Mouse (Mus musculus) liver, postnatal 0 days (tissue): Measurements from ENCODE around the gene Prr14l. TPM values are rescaled to one million over a fixed set of nuclear protein-coding genes. Genes with fewer than 3 reads are reported as not detected.
A peak's percentile ranks its signal among the peaks of the same experiment; 100 is the strongest.
"Not testable (repeated sequence)": the region's sequence is repeated elsewhere in the genome, so short reads cannot be mapped to it uniquely, and the experiment has no call there.

Source experiments
- ATAC-seq: fragments of 200-750 bp; cut with Nextera tagmentation; 2 replicates; pipeline ENCODE4 v1.8.0; 2017; ENCODE audit warnings: mild to moderate bottlenecking, moderate library complexity
- DNase-seq: peaks from one replicate; pipeline ENCODE4 v3.0.0-alpha.2; 2016
- H3K27ac ChIP-seq: fragments of 300-500 bp; sonication (generic); 2 replicates; pipeline ENCODE4 v1.5.1; 2014; ENCODE audit warnings: antibody characterized with exemption, moderate library complexity, mild to moderate bottlenecking, low read depth
- H3K27me3 ChIP-seq: fragments of 300-500 bp; sonication (generic); 2 replicates; pipeline ENCODE4 v1.6.1; 2014; ENCODE audit warnings: low read length, control low read depth, mixed read lengths; ENCODE audit not compliant: insufficient read depth
- H3K36me3 ChIP-seq: fragments of 300-500 bp; sonication (generic); replicated peaks from 2 replicates; pipeline ENCODE4 v1.6.1; 2014; ENCODE audit warnings: mild to moderate bottlenecking, control low read depth, low read length, moderate library complexity, mixed read lengths; ENCODE audit not compliant: insufficient read depth
- H3K4me1 ChIP-seq: fragments of 300-500 bp; sonication (generic); 2 replicates; pipeline ENCODE4 v1.6.1; 2014; ENCODE audit warnings: antibody characterized with exemption, mild to moderate bottlenecking, control low read depth; ENCODE audit not compliant: insufficient read depth
- H3K4me2 ChIP-seq: fragments of 300-500 bp; sonication (generic); 2 replicates; pipeline ENCODE4 v1.6.1; 2014; ENCODE audit warnings: low read depth, mild to moderate bottlenecking, low read length, moderate library complexity, mixed read lengths
- H3K4me3 ChIP-seq: fragments of 300-500 bp; sonication (generic); 2 replicates; pipeline ENCODE4 v1.5.1; 2014; ENCODE audit warnings: low read depth, low read length
- H3K9ac ChIP-seq: fragments of 300-500 bp; sonication (generic); replicated peaks from 2 replicates; pipeline ENCODE4 v1.6.1; 2014; ENCODE audit warnings: mild to moderate bottlenecking, moderate library complexity
- H3K9me3 ChIP-seq: fragments of 300-500 bp; sonication (generic); 2 replicates; pipeline ENCODE4 v1.6.1; 2016; ENCODE audit warnings: mild to moderate bottlenecking, control low read depth, low read length, mixed read lengths
- CTCF ChIP-seq: sonication (generic); IDR thresholded peaks from 2 replicates; pipeline ENCODE4 v1.5.1; 2016; ENCODE audit warnings: antibody characterized with exemption, low read depth
- EP300 ChIP-seq: IDR thresholded peaks from 2 replicates; pipeline ENCODE4 v1.6.1; 2016; ENCODE audit warnings: antibody characterized with exemption, low read depth, mild to moderate bottlenecking
- WGBS: fragments of 180-500 bp; shearing (Covaris S2); extraction: QIAGEN DNeasy Blood & Tissue Kit; methylation state at CpG from one replicate; pipeline ENCODE4 v1.1.7; 2014; ENCODE audit not compliant: insufficient replicate concordance; 5-methylcytosine and 5-hydroxymethylcytosine counted together
- polyA plus RNA-seq: library from polyadenylated mRNA; unstranded; fragments of >200 nt; fragmentation: Nextera tagmentation; extraction: Ambion mirVana; gene quantifications from 2 replicates; pipeline ENCODE4 v1.2.1, GENCODE M21; 2015

Prr14l gene
- polyA plus RNA-seq, 1 experiment from 2014 or later, result 7.4 TPM

DNA sequence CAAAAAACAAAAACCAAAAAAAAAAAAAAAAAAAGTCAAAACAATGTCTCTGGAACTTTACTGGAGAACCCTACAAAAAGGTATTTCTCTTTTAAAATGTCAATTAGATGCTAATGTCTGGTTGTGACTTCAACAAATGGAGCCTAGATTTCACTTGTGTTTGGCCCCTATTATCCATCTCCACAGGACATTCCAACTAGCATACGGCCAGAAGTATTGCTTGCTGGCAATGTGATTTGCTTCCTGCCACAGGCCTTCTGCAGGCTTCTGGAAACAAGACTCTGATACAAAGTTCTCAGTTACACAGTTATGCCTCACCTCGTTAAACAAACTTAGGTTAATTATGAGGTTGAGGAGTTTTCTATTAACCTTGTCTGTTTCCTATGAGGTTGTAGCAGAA is 81.7 kb downstream of the Prr14l start:
- DNase-seq, result no peak
- Histone ChIP-seq H3K27ac (no peak overlapping the region), H3K9ac (no peak overlapping the region), H3K4me1 (no peaks in the 10 kb centered on the region), H3K9me3 (no peaks in the 10 kb centered on the region), H3K4me2 (no peak overlapping the region), H3K27me3 (no peaks in the 10 kb centered on the region), H3K4me3 (no peak overlapping the region), H3K36me3 (peaks cover 14% of the 10 kb centered on the region; the same call in 1 of the 2 replicates)
- TF ChIP-seq CTCF (no peak), EP300 (no peak)
- WGBS, result 85% methylated on average over 2 of the region's 2 CpGs
- ATAC-seq, result no peak

DNA sequence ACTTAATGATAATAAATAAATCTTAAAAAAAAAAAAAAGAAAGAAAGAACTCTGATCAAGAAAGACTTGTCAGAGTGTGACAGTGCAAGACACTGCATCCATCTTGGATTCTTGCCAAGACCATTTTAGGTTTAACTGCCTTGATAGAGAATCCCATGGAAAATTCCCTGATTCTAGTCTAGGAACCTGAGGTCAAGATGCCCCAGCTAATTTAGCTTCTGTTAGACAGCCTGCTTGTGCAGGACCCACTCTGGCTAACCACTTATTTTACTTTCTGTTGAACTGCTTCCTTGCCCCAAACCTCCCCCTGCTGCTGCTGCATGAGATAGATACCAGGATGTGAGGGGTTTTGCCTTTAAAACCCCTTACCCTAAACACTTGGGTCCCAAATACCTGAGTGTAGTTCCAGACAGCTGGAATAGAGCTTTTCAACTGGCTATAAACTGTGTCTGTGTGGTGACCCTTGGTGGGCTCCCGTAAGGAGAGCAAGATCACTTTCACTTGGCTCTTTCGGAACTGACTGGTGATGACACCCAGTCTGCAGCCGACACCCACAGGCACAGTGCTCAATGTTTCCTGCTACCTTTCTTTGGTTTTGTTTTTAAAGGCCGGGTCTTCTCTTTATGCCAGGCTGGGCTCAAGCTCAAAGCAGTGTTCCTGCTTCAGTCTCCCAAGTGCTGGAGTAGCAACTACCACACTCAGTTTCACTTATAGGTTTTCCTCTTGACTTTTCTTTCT is 86.3 kb downstream of the Prr14l start:
- H3K27ac ChIP-seq, result no peak overlapping the region
- ATAC-seq, result no peak
- H3K9me3 ChIP-seq, result no peaks in the 10 kb centered on the region
- H3K36me3 ChIP-seq, result peaks cover 15% of the 10 kb centered on the region
- no peak for TF ChIP-seq CTCF
- no peak for TF ChIP-seq EP300
- no peak overlapping the region for H3K9ac ChIP-seq
- H3K4me1 ChIP-seq, result peaks cover 7% of the 10 kb centered on the region
- no peak overlapping the region for H3K4me3 ChIP-seq
- 77% methylated on average over 4 of the region's 4 CpGs for WGBS
- no peaks in the 10 kb centered on the region for H3K27me3 ChIP-seq
- DNase-seq, result no peak
- H3K4me2 ChIP-seq, result no peak overlapping the region

DNA sequence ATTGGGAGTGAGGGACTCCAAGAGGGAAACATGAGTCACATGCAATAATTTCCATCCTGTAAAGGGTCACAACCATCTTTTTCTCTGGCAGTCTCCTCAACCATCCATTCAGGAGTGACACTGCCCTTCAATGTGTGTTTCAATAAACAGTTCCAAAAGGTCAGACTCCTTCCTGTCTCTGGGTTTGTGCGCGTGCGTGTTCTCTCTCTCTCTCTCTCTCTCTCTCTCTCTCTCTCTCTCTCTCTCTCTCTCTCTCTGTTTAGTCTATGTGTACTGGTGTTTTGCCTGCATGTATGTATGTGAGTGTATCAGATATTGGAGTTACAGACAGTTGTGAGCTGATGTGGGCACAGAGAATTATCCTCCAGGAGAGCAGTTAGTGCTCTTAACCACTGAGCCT is 87.1 kb downstream of the Prr14l start:
- TF ChIP-seq CTCF (no peak), EP300 (no peak)
- H3K27me3 ChIP-seq, result no peaks in the 10 kb centered on the region
- peaks cover 8% of the 10 kb centered on the region for H3K4me1 ChIP-seq
- ATAC-seq (peak; percentile 69), DNase-seq (no peak)
- H3K9me3 ChIP-seq, result no peaks in the 10 kb centered on the region
- 50% methylated on average over 3 of the region's 3 CpGs for WGBS
- peak overlapping the region; percentile 55 for H3K27ac ChIP-seq
- H3K9ac ChIP-seq, result no peak overlapping the region
- H3K36me3 ChIP-seq, result peaks cover 14% of the 10 kb centered on the region
- no peak overlapping the region for H3K4me2 ChIP-seq
- H3K4me3 ChIP-seq, result no peak overlapping the region

DNA sequence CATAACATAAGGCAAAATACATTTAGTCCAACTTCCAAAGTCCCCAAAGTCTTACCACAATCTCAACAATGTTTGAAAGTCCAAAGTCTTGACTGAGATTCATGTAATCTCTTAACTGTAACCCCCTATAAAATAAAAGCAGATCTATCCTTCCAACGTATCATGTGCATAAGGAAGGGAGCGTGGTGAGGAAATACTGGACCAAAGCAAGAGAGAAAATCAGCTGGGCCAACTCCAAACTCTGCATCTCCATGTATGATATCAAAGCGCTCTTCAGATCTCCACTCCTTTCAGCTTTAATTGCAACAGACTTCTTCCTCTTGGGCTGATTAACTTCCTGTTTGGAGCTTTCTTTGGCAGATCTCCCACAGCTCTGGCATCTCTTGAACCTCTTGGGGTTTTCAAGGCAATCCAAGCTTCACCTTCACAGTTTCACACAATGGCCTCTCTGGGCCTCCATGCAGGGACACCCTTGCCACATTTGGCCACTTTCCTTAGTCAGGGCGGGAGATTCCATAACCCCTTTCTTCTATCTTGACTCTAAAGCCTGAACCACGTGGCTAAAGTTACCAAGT is 92.4 kb downstream of the Prr14l start:
- TF ChIP-seq CTCF (no peak), EP300 (no peak)
- ATAC-seq, result no peak
- 67% methylated on average over 5 of the region's 5 CpGs for WGBS
- H3K4me1 ChIP-seq, result peaks cover 13% of the 10 kb centered on the region
- no peak overlapping the region for H3K4me3 ChIP-seq
- H3K9ac ChIP-seq, result no peak overlapping the region
- H3K27ac ChIP-seq, result no peak overlapping the region
- peaks cover 14% of the 10 kb centered on the region for H3K36me3 ChIP-seq
- no peak for DNase-seq
- no peaks in the 10 kb centered on the region for H3K27me3 ChIP-seq
- H3K4me2 ChIP-seq, result no peak overlapping the region
- H3K9me3 ChIP-seq, result no peaks in the 10 kb centered on the region

DNA sequence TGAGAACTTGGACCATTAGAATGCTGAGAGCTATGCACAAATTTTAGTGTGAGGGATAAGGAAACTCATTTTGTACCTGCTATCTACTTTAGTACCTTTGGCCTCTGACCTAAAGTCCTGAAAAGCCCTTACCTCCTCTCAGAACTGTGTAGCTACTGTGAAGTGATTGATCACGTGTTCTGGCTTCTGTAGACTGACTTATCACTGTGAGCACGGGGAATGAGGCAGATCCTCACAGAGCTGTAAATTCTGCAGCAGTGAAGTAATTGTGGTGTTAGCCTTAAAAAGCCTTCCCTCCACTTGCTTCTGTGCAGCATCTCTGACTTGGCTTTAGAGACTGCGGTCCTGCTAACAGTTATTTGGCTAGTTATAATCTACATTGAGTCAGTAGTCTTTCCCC is 93.3 kb downstream of the Prr14l start:
- Histone ChIP-seq H3K4me2 (no peak overlapping the region), H3K9ac (no peak overlapping the region), H3K4me1 (peaks cover 8% of the 10 kb centered on the region), H3K4me3 (no peak overlapping the region), H3K36me3 (peaks cover 14% of the 10 kb centered on the region), H3K27me3 (no peaks in the 10 kb centered on the region), H3K27ac (no peak overlapping the region), H3K9me3 (no peaks in the 10 kb centered on the region)
- TF ChIP-seq CTCF, result no peak
- no peak for TF ChIP-seq EP300
- DNase-seq (no peak), ATAC-seq (no peak)
- whole genome bisulfite sequencing, result 80% methylated on average over 3 of the region's 3 CpGs

DNA sequence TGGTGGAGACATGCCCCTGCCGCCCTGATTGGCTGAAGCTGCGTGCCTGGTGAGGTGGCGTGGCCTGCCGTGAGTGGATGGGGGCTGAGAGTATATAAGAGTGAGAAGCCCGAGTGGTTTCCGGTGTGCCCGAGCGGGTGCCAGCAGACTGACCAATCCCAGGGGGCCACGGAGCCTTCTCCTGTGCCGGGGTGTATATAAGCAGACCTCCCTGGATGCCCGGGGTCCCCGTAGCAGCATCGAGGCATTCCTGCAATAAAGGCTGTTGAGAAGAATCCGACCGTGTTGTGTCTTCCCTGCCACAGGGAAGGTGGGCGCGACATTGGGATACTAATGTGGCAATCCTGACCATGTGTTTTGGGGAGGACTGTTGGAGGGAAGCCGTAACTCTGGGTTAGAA is 93.7 kb downstream of the Prr14l start:
- not testable (repeated sequence) for H3K4me3 ChIP-seq, H3K4me2 ChIP-seq, DNase-seq, H3K27ac ChIP-seq, H3K4me1 ChIP-seq, H3K27me3 ChIP-seq, ATAC-seq, H3K9ac ChIP-seq, H3K9me3 ChIP-seq
- 90% methylated on average over 16 of the region's 18 CpGs for WGBS
- peaks cover 14% of the 10 kb centered on the region for H3K36me3 ChIP-seq
